8 mouse cellular contexts compared by ENCODE assay signal in the genomic region with DNA sequence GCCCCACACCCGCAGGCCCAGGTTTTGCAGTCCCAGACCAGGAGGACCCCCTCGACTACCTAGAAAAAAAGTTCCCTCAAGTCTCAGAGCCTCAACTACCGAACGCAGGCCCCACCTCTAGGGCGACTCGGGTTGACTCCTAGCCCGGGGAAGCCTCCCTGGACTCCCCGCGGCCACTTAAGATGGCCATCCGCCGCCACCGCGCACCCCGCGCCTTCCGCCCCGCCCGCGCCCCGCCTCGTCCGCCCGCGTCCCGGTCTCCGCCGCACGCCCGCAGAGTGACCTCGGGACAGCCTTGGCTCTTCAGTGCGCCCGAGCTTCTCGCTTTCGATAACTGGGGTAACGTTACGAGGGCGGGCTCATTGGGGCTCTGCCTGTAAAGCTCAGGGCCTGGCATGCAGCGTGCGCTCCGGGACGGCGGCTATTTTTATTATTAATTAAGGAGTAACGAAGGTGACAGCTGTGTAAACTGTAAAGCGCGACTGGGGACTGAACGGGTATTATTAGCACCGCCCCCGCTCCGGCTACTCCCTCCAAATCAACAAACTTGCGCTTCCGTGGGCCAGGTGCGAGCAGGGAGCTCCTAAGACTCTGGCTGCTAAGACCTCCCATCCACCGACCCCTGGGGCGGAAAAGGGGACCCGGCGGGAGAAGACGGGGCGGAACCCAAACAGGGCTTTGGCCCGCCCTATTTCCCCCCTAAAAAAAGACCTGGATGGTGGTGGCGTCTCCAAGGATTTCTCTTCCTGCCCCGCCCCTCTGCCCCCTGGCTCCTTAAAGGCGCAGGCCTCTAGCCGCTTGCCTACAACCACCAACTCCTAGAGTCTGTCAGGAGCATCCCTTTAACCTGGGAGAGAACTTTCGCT. TPM values are rescaled to one million over a fixed set of nuclear protein-coding genes. Genes with fewer than 3 reads are reported as not detected.
DNase-seq lines count a peak whose midpoint lies in the region; ATAC-seq and TF ChIP-seq lines count a peak whose summit lies in the region.

Gene Inppl1 (minus strand): TSS at position 624 of the 866 bp plus-strand sequence.

- H3K36me3 ChIP-seq in embryonic facial prominence, embryonic 12.5 days, result peaks cover 14% of the 10 kb centered on the region
- peaks cover 4% of the 10 kb centered on the region; the same call in 1 of the 2 replicates for H3K36me3 ChIP-seq in heart, adult 2 months (ENCODE audit: control insufficient read depth, insufficient read depth, low read length)
- H3K36me3 ChIP-seq in kidney, adult 2 months (ENCODE audit: control insufficient read depth, insufficient read depth, low read length), result no peaks in the 10 kb centered on the region
- peaks cover 18% of the 10 kb centered on the region for H3K36me3 ChIP-seq in limb, embryonic 13.5 days
- no peaks in the 10 kb centered on the region for H3K36me3 ChIP-seq in midbrain, embryonic 15.5 days (replicated peaks)

- peak; percentile 68 for TF ChIP-seq CTCF in heart, adult 2 months (IDR thresholded peaks at IDR 0.05)
- TF ChIP-seq CTCF in kidney, adult 2 months (conservative IDR thresholded peaks at IDR 0.05; ENCODE audit: insufficient read depth, insufficient read length, low read depth, low read length), result 0 out of 2 replicates have a peak, but pooled peaks have one; percentile 19

- 0 out of 2 replicates have a peak, but pooled peaks have one; percentile 5 for TF ChIP-seq EP300 in heart, adult 2 months (IDR thresholded peaks at IDR 0.05; ENCODE audit: insufficient read depth, low read depth, low read length)

- peak; percentile 88 for DNase-seq in 3134 (ENCODE audit: extremely low read depth, insufficient read length, low spot score)
- DNase-seq in adrenal gland, postnatal 14 days, result peak; percentile 94
- DNase-seq in heart, adult 2 months, result peak; percentile 93 to 94
- DNase-seq in kidney, adult 2 months, result peak; percentile 98
- DNase-seq in spleen, postnatal 36 days (ENCODE audit: low spot score in 2 of 2), result peak; percentile 33 to 42

- H3K4me3 ChIP-seq in embryonic facial prominence, embryonic 12.5 days, result peak within 1 kb of the TSS; percentile 86
- H3K4me3 ChIP-seq in heart, adult 2 months, result peak within 1 kb of the TSS; percentile 66
- peak within 1 kb of the TSS; percentile 82 for H3K4me3 ChIP-seq in kidney, adult 2 months (ENCODE audit: insufficient read depth, low read depth, low read length)
- H3K4me3 ChIP-seq in limb, embryonic 13.5 days, result peak within 1 kb of the TSS; percentile 96
- H3K4me3 ChIP-seq in midbrain, embryonic 15.5 days, result peak within 1 kb of the TSS; percentile 63

- peaks cover 30% of the 10 kb centered on the region for H3K4me1 ChIP-seq in embryonic facial prominence, embryonic 12.5 days
- H3K4me1 ChIP-seq in heart, adult 2 months (ENCODE audit: control insufficient read depth, insufficient read depth, low read length), result peaks cover 5% of the 10 kb centered on the region
- H3K4me1 ChIP-seq in kidney, adult 2 months (ENCODE audit: control insufficient read depth, insufficient read depth, low read length), result peaks cover 10% of the 10 kb centered on the region; the same call in 1 of the 2 replicates
- peaks cover 36% of the 10 kb centered on the region for H3K4me1 ChIP-seq in limb, embryonic 13.5 days
- peaks cover 29% of the 10 kb centered on the region for H3K4me1 ChIP-seq in midbrain, embryonic 15.5 days

- peak within 1 kb of the TSS; percentile 99 for H3K9ac ChIP-seq in embryonic facial prominence, embryonic 12.5 days
- peak within 1 kb of the TSS; percentile 100 for H3K9ac ChIP-seq in heart, adult 2 months (ENCODE audit: low read depth, low read length)
- H3K9ac ChIP-seq in limb, embryonic 13.5 days, result peak within 1 kb of the TSS; percentile 98
- H3K9ac ChIP-seq in midbrain, embryonic 15.5 days, result peak within 1 kb of the TSS; percentile 59

- H3K9me3 ChIP-seq in embryonic facial prominence, embryonic 12.5 days, result no peaks in the 10 kb centered on the region
- no peaks in the 10 kb centered on the region for H3K9me3 ChIP-seq in limb, embryonic 13.5 days
- H3K9me3 ChIP-seq in midbrain, embryonic 15.5 days, result no peaks in the 10 kb centered on the region

- ATAC-seq in embryonic facial prominence, embryonic 12.5 days (ENCODE audit: insufficient number of reproducible peaks, insufficient read depth, low FRiP score, low TSS enrichment), result peak; percentile 78
- peak; percentile 82 for ATAC-seq in limb, embryonic 13.5 days (ENCODE audit: low FRiP score, low read depth)
- peak; percentile 75 for ATAC-seq in midbrain, embryonic 15.5 days (replicated peaks)

- WGBS in embryonic facial prominence, embryonic 12.5 days, result under 1% methylated on average over 64 of the region's 64 CpGs
- 1% methylated on average over 61 of the region's 64 CpGs for WGBS in heart, adult 2 months
- WGBS in kidney, adult 2 months, result under 1% methylated on average over 64 of the region's 64 CpGs
- WGBS in limb, embryonic 13.5 days, result under 1% methylated on average over 64 of the region's 64 CpGs
- WGBS in midbrain, embryonic 15.5 days, result under 1% methylated on average over 64 of the region's 64 CpGs

- H3K27ac ChIP-seq in embryonic facial prominence, embryonic 12.5 days, result peak within 1 kb of the TSS; percentile 97
- H3K27ac ChIP-seq in heart, adult 2 months, result peak within 1 kb of the TSS; percentile 92
- peak within 1 kb of the TSS; percentile 92 for H3K27ac ChIP-seq in kidney, adult 2 months (ENCODE audit: insufficient read depth, low read depth, low read length)
- H3K27ac ChIP-seq in limb, embryonic 13.5 days, result peak within 1 kb of the TSS; percentile 99
- H3K27ac ChIP-seq in midbrain, embryonic 15.5 days, result peak within 1 kb of the TSS; percentile 69

- peaks cover 4% of the 10 kb centered on the region; the same call in 1 of the 2 replicates for H3K79me2 ChIP-seq in heart, adult 2 months (replicated peaks; ENCODE audit: control insufficient read depth, insufficient read depth, low read length)

- peak within 1 kb of the TSS; percentile 59 for H3K4me2 ChIP-seq in embryonic facial prominence, embryonic 12.5 days (replicated peaks)
- H3K4me2 ChIP-seq in limb, embryonic 13.5 days (replicated peaks), result peak within 1 kb of the TSS; percentile 69
- peak within 1 kb of the TSS; percentile 100 for H3K4me2 ChIP-seq in midbrain, embryonic 15.5 days

- intact Hi-C loops in heart, adult 2 months (cut with DNase I), result loop anchor here (2.0 to 5.0 kb wide), 3 partner anchors 59 to 171 kb away; no protein-coding TSS in a partner anchor

- TF ChIP-seq POLR2A in heart, adult 2 months (IDR thresholded peaks at IDR 0.05; ENCODE audit: insufficient read depth, low read depth, low read length), result peak; percentile 84
- TF ChIP-seq POLR2A in kidney, adult 2 months (IDR thresholded peaks at IDR 0.05; ENCODE audit: low read depth, low read length), result no peak

- no peaks in the 10 kb centered on the region for H3K27me3 ChIP-seq in embryonic facial prominence, embryonic 12.5 days
- no peaks in the 10 kb centered on the region for H3K27me3 ChIP-seq in heart, adult 2 months (ENCODE audit: control insufficient read depth, insufficient read depth, low read length)
- no peaks in the 10 kb centered on the region for H3K27me3 ChIP-seq in kidney, adult 2 months (replicated peaks; ENCODE audit: control insufficient read depth, insufficient read depth, low read length)
- H3K27me3 ChIP-seq in limb, embryonic 13.5 days, result no peaks in the 10 kb centered on the region
- H3K27me3 ChIP-seq in midbrain, embryonic 15.5 days (replicated peaks), result no peaks in the 10 kb centered on the region; the same call in 1 of the 2 replicates

RNA-seq across cellular contexts. Expression of gene Inppl1, which starts in this region (rescaled TPM):
- 87.3 and 87.4 TPM in 2 replicates for total RNA-seq in adrenal gland, postnatal 14 days (2021)
- polyA plus RNA-seq in embryonic facial prominence, embryonic 12.5 days (2016; fragmentation: Nextera tagmentation; extraction: Ambion mirVana), result 55.2 and 69.7 TPM in 2 replicates
- 100 to 1,000 TPM; 146 to 164 TPM for total RNA-seq in heart, adult 2 months (2021)
- polyA plus RNA-seq in heart, adult 2 months (2012; rRNA removed), result 170 and 177 TPM in 2 replicates
- polyA plus RNA-seq in kidney, adult 2 months (2012; rRNA removed), result 62.1 and 81.3 TPM in 2 replicates
- 60.0 and 70.3 TPM in 2 replicates for polyA plus RNA-seq in limb, embryonic 13.5 days (2015; fragmentation: Nextera tagmentation; extraction: Ambion mirVana)
- 11.5 and 14.9 TPM in 2 replicates for polyA plus RNA-seq in midbrain, embryonic 15.5 days (2015; fragmentation: Nextera tagmentation; extraction: Ambion mirVana)

Comparison
In these comparisons a context has a peak if more than half of its experiments do, and no peak if none do; other contexts are left out.
1. Peak in every context shown above with its lines: DNase-seq, ATAC-seq, H3K4me3 ChIP-seq and H3K27ac ChIP-seq.
2. DNase-seq: peak in every context shown above with its lines; median percentile 98 in kidney, adult 2 months; 94 in adrenal gland, postnatal 14 days; 94 in heart, adult 2 months; 88 in 3134; 38 in spleen, postnatal 36 days.